Mouse (Mus musculus): ENCODE data around the gene Mgp. TPM values are rescaled to one million over a fixed set of nuclear protein-coding genes. Genes with fewer than 3 reads are reported as not detected.
"Not testable (repeated sequence)": the region's sequence is repeated elsewhere in the genome, so short reads cannot be mapped to it uniquely, and the experiment has no call there.

Mgp gene
- polyA plus RNA-seq, 1 experiment from 2014 or later: 4.2 TPM

DNA sequence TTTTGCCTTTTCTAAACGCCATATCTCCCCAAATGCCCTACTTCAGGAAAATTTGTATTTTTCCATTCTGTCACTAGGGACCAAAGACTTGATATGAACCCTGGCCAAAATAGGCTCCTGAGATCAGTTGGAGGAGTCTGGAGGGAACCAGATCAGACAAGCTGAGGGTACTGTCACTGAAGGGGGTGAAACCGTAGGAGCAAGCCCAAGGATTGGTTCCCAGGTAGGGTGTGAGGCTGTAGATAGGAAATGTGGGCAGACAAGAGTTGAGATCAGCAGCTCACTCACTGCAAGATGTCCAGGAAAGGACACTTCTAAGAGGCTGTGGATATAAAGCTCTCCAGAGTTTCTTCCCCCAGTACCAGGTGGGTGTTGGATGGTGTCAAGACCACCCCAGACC is 16.4 kb upstream of the Mgp start:
- Histone ChIP-seq H3K27me3 (replicated peaks; ENCODE audit: low read depth, poor library complexity, severe bottlenecking) (no peaks in the 10 kb centered on the region), H3K36me3 (replicated peaks) (no peaks in the 10 kb centered on the region), H3K4me3 (no peak overlapping the region), H3K27ac (replicated peaks) (no peak overlapping the region), H3K4me1 (peaks cover 4% of the 10 kb centered on the region; the same call in 1 of the 2 replicates), H3K9me3 (no peaks in the 10 kb centered on the region)
- no peak for DNase-seq (ENCODE audit: low spot score)
- 88% methylated on average over 2 of the region's 2 CpGs for WGBS

- H3K4me1 ChIP-seq: peaks cover 2% of the 10 kb centered on the region; the same call in 1 of the 2 replicates
- no peaks in the 10 kb centered on the region for H3K27me3 ChIP-seq (replicated peaks; ENCODE audit: low read depth, poor library complexity, severe bottlenecking)
- no peaks in the 10 kb centered on the region for H3K9me3 ChIP-seq
- no peak overlapping the region for H3K27ac ChIP-seq (replicated peaks)
- no peaks in the 10 kb centered on the region for H3K36me3 ChIP-seq (replicated peaks)
- H3K4me3 ChIP-seq: no peak overlapping the region
- no peak for DNase-seq (ENCODE audit: low spot score)
- 92% methylated on average over 6 of the region's 6 CpGs for WGBS
Observed at GRCm38 (mm10) chr6:136889554-136889953, 13.9 kb upstream of the Mgp start.

GRCm38 (mm10) chr6:136889067-136889466 is 13.4 kb upstream of the Mgp start:
- Histone ChIP-seq H3K9me3 (no peaks in the 10 kb centered on the region), H3K4me3 (no peak overlapping the region), H3K27me3 (replicated peaks; ENCODE audit: low read depth, poor library complexity, severe bottlenecking) (no peaks in the 10 kb centered on the region), H3K36me3 (replicated peaks) (no peaks in the 10 kb centered on the region), H3K27ac (replicated peaks) (no peak overlapping the region), H3K4me1 (no peaks in the 10 kb centered on the region)
- no peak for DNase-seq (ENCODE audit: low spot score)
- 89% methylated on average over 6 of the region's 6 CpGs for WGBS

DNA sequence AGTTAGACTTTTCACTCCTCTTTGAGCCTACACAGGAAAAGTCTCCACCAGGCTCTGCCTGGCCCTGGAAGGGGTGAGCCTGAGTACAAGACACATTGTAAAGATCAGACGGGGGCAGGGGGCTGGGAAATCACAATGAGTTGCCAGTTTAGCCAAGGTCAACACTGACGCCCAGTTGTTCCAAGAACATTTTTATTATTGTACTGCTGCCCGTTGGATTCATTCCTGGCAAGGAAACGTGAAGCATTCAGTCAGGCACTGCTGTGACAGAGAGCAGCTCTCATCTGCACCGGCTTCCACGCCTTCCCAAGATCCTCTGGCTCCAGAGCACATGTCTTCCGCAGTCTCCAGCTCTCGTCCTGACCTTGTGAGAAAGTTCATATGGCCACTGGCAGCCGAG is 12.2 kb upstream of the Mgp start:
- Histone ChIP-seq H3K4me1 (no peaks in the 10 kb centered on the region), H3K4me3 (no peak overlapping the region), H3K27ac (replicated peaks) (no peak overlapping the region), H3K9me3 (no peaks in the 10 kb centered on the region), H3K36me3 (replicated peaks) (no peaks in the 10 kb centered on the region), H3K27me3 (replicated peaks; ENCODE audit: low read depth, poor library complexity, severe bottlenecking) (no peaks in the 10 kb centered on the region)
- 79% methylated on average over 9 of the region's 9 CpGs for WGBS
- no peak for DNase-seq (ENCODE audit: low spot score)

DNA sequence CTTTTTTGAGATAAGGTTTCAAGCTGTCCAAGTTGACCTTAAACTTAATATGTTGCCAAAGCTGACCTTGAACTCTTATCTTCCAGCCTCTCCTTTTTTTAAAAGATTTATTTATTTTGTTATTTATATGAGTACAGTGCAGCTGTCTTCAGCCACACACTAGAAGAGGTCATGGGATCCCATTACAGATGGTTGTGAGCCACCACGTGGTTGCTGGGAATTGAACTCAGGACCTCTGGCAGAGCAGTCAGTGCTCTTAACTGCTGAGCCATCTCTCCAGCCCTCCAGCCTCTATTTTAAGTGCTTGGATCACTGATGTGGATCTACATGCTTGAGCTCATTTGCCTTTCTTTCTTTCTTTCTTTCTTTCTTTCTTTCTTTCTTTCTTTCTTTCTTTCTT is 9.1 kb upstream of the Mgp start:
- not testable (repeated sequence) for H3K27ac ChIP-seq (replicated peaks); H3K4me1 ChIP-seq; DNase-seq (ENCODE audit: low spot score); H3K9me3 ChIP-seq; H3K36me3 ChIP-seq (replicated peaks); H3K27me3 ChIP-seq (replicated peaks; ENCODE audit: low read depth, poor library complexity, severe bottlenecking); H3K4me3 ChIP-seq
- WGBS: 54% methylated on average over 1 of the region's 1 CpGs

DNA sequence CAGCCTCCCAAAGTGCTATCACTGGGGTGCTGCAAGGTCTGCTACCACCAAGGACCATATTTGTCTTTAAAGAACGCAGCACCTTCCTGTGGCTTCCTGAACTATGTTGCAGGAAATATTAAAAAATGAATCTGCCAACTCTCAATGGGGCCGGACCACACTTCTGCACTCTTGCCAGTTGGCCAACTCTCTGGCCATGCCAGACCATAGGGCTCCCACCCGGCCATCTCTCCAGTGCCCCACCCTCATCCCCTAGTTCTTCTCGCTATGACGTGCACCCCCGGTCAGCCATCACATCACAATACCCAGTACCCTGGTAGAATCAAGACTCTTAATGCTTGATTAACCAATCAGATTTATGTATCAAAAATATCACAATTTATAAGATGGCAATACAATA is 8.3 kb upstream of the Mgp start:
- Histone ChIP-seq H3K36me3 (replicated peaks) (no peaks in the 10 kb centered on the region), H3K27ac (replicated peaks) (no peak overlapping the region), H3K27me3 (replicated peaks; ENCODE audit: low read depth, poor library complexity, severe bottlenecking) (no peaks in the 10 kb centered on the region), H3K9me3 (no peaks in the 10 kb centered on the region), H3K4me1 (peaks cover 9% of the 10 kb centered on the region; the same call in 1 of the 2 replicates), H3K4me3 (no peak overlapping the region)
- 90% methylated on average over 6 of the region's 6 CpGs for WGBS
- no peak for DNase-seq (ENCODE audit: low spot score)

DNA sequence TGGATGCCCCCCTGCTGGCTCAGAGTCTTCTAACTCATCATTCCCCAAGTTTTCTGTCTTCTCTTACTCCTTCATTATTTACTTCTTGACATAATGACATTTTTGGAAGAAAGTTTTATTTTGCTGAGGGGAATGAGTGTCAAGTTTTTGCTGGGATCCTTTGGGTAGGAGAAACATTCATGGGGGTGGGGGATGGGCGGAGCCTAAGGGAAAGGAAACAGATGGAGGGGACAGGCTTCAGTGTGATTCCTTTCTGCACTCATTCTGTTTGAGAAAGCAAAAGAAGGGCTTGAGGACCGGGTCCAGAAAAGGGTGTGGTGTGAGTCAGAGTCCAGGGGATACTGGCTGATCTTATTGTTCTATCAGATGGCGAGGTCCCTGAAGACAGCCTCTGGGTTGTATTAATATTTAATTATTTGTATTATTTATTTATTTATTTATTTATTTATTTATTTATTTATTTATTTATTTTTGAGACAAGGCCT is 7.8 kb upstream of the Mgp start:
- H3K4me1 ChIP-seq: peaks cover 9% of the 10 kb centered on the region; the same call in 1 of the 2 replicates
- 85% methylated on average over 3 of the region's 3 CpGs for whole genome bisulfite sequencing
- H3K36me3 ChIP-seq (replicated peaks): no peaks in the 10 kb centered on the region
- no peak overlapping the region for H3K4me3 ChIP-seq
- no peaks in the 10 kb centered on the region for H3K9me3 ChIP-seq
- no peak for DNase-seq (ENCODE audit: low spot score)
- H3K27me3 ChIP-seq (replicated peaks; ENCODE audit: low read depth, poor library complexity, severe bottlenecking): no peaks in the 10 kb centered on the region
- no peak overlapping the region for H3K27ac ChIP-seq (replicated peaks)

DNA sequence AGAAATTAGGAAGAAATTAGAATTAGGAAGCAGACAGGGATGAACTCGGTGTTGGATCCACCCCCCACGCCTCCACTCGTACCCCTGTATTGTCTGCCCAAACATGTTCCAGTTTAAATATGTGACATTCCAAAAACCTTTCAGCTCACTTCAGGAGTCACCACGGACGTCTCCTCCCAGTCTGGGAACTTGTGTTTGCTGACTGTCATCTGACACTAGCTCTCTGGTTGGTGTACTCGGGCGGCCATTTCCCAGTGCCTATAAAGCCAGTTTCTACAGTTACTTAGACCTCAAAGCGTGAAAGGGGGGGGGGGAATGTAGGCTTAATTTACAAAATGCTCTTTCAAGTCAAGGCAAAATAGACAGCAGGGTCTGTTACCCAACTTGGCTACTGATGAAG is 6.1 kb upstream of the Mgp start:
- H3K27me3 ChIP-seq (replicated peaks; ENCODE audit: low read depth, poor library complexity, severe bottlenecking): no peaks in the 10 kb centered on the region
- 62% methylated on average over 8 of the region's 8 CpGs for WGBS
- H3K4me1 ChIP-seq: peaks cover 9% of the 10 kb centered on the region; the same call in 1 of the 2 replicates
- DNase-seq (ENCODE audit: low spot score): peak; percentile 18
- H3K4me3 ChIP-seq: no peak overlapping the region
- no peak overlapping the region for H3K27ac ChIP-seq (replicated peaks)
- no peaks in the 10 kb centered on the region for H3K9me3 ChIP-seq
- no peaks in the 10 kb centered on the region for H3K36me3 ChIP-seq (replicated peaks)

DNA sequence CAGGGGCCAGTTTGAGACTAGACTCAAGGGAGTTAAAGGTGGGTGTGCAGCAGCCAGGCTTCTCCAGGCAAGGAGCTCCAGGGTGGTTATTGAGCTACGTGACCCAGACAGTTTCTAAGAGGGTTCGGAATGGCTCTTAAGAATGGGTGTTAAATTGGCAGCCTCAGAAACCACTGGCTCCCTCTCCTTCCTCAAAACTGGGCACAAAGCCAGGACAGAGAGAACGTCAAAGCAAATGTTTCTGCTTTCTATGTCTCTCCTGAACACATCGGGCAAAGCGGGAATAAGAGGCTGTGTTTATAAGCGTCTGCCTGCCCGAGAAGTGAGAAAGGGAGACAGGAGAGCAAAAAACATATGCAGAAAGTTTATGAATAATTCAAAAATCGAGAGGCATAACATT is 1.0 kb downstream of the Mgp start:
- Histone ChIP-seq H3K4me3 (no peak overlapping the region), H3K27me3 (replicated peaks; ENCODE audit: low read depth, poor library complexity, severe bottlenecking) (no peaks in the 10 kb centered on the region), H3K9me3 (no peaks in the 10 kb centered on the region), H3K27ac (replicated peaks) (no peak overlapping the region), H3K4me1 (peaks cover 7% of the 10 kb centered on the region), H3K36me3 (replicated peaks) (no peaks in the 10 kb centered on the region)
- WGBS: 82% methylated on average over 8 of the region's 8 CpGs
- DNase-seq (ENCODE audit: low spot score): no peak

DNA sequence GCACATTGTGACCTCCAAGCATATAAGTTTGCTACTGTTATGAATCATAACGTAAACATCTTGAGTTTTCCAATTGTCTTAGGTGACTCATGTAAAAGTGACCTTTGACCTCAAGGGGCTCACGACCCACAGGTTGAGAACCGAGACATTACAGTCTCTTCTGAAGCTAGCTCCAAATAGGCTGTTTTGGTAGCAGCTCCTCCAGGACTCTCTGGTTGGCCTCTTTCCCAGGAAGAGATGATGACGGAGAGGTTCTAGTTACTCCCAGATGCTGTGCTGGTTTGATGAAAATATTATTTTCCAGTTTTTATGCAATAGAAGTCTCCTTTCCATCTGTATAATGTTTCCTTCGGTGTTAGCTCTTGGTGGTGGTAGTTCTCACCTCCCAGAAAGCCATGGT is 6.7 kb downstream of the Mgp start:
- Histone ChIP-seq H3K27me3 (replicated peaks; ENCODE audit: low read depth, poor library complexity, severe bottlenecking) (no peaks in the 10 kb centered on the region), H3K36me3 (replicated peaks) (no peaks in the 10 kb centered on the region), H3K4me1 (no peaks in the 10 kb centered on the region), H3K27ac (replicated peaks) (no peak overlapping the region), H3K9me3 (no peaks in the 10 kb centered on the region), H3K4me3 (no peak overlapping the region)
- DNase-seq (ENCODE audit: low spot score): no peak
- 84% methylated on average over 5 of the region's 5 CpGs for WGBS

GRCm38 (mm10) chr6:136866150-136866549 is 9.5 kb downstream of the Mgp start:
- DNase-seq (ENCODE audit: low spot score): no peak
- Histone ChIP-seq H3K36me3 (replicated peaks) (no peaks in the 10 kb centered on the region), H3K27ac (replicated peaks) (no peak overlapping the region), H3K4me3 (no peak overlapping the region), H3K4me1 (no peaks in the 10 kb centered on the region), H3K9me3 (no peaks in the 10 kb centered on the region), H3K27me3 (replicated peaks; ENCODE audit: low read depth, poor library complexity, severe bottlenecking) (no peaks in the 10 kb centered on the region)
- WGBS: 83% methylated on average over 4 of the region's 4 CpGs

- Histone ChIP-seq H3K4me3 (no peak overlapping the region), H3K4me1 (no peaks in the 10 kb centered on the region), H3K9me3 (no peaks in the 10 kb centered on the region), H3K36me3 (replicated peaks) (no peaks in the 10 kb centered on the region), H3K27me3 (replicated peaks; ENCODE audit: low read depth, poor library complexity, severe bottlenecking) (no peaks in the 10 kb centered on the region), H3K27ac (replicated peaks) (no peak overlapping the region)
- DNase-seq (ENCODE audit: low spot score): no peak
- WGBS: 92% methylated on average over 5 of the region's 5 CpGs
Observed at GRCm38 (mm10) chr6:136865360-136865759, 10.3 kb downstream of the Mgp start.

DNA sequence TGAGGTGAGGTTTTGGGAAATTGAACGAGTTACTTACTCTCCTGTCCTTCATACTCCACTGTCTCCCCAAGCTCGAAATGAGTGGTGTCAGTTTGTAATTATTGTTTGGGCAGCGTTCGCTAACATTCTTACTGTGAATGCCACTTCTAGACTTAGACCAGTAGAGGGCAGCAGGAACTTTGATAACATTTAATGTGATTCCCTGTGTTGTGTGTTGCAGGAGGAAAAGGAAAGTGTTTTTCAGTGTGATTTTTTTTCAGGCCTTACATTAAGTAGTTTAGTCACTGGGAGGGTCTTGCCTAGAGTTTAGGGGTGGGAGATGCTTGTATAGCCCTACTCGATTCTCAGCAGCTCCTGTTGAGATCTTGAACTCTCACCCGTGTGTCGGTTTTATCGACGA is 14.6 kb downstream of the Mgp start:
- Histone ChIP-seq H3K27me3 (replicated peaks; ENCODE audit: low read depth, poor library complexity, severe bottlenecking) (no peaks in the 10 kb centered on the region), H3K27ac (replicated peaks) (no peak overlapping the region; the same call in 1 of the 2 replicates), H3K9me3 (no peaks in the 10 kb centered on the region), H3K4me3 (no peak overlapping the region), H3K36me3 (replicated peaks) (no peaks in the 10 kb centered on the region), H3K4me1 (peaks cover 19% of the 10 kb centered on the region)
- WGBS: 52% methylated on average over 9 of the region's 9 CpGs
- no peak for DNase-seq (ENCODE audit: low spot score)

DNA sequence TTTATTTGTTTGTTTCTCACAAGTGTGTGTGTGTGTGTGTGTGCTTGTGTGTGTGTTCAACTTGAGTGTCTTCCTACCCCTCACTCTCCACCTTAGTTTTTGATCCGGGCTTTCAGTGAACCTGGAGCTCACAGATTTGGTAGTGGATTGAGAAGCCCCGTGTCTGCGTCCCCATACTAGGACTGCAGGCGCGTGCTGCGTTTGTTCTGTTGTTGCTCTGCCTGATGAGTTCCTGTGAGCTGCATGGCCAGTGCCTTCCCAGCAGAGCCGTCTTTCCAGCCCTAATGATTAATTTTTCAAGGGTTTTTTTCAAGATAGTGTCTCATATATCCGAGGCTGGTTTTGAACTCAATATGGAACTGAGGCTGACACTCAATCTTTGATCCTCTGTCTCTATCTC is 17.2 kb downstream of the Mgp start:
- H3K27ac ChIP-seq (replicated peaks): peak overlapping the region; percentile 75; the same call in 1 of the 2 replicates
- H3K27me3 ChIP-seq (replicated peaks; ENCODE audit: low read depth, poor library complexity, severe bottlenecking): no peaks in the 10 kb centered on the region
- DNase-seq (ENCODE audit: low spot score): no peak
- no peaks in the 10 kb centered on the region for H3K36me3 ChIP-seq (replicated peaks)
- no peak overlapping the region for H3K4me3 ChIP-seq
- peaks cover 30% of the 10 kb centered on the region for H3K4me1 ChIP-seq
- H3K9me3 ChIP-seq: no peaks in the 10 kb centered on the region
- 75% methylated on average over 8 of the region's 8 CpGs for WGBS
